Mouse (Mus musculus): ENCODE measurements around the gene Phospho1.
"Not testable (repeated sequence)": the region's sequence is repeated elsewhere in the genome, so short reads cannot be mapped to it uniquely, and the experiment has no call there.

Gene Phospho1

GRCm38 (mm10) chr11:95860071-95860490 lies 35.8 kb downstream of the Phospho1 start:
- no peak for DNase-seq (ENCODE audit: low spot score)

- DNase-seq (ENCODE audit: low spot score), result no peak
Measured at GRCm38 (mm10) chr11:95861397-95861796, 37.1 kb downstream of the Phospho1 start.

GRCm38 (mm10) chr11:95869442-95869841 lies 45.1 kb downstream of the Phospho1 start:
- DNase-seq (ENCODE audit: low spot score), result no peak

GRCm38 (mm10) chr11:95869918-95870470 lies 45.7 kb downstream of the Phospho1 start:
- no peak for DNase-seq (ENCODE audit: low spot score)

- no peak for DNase-seq (ENCODE audit: low spot score)
Measured at GRCm38 (mm10) chr11:95875804-95876203, 51.5 kb downstream of the Phospho1 start.

- DNase-seq (ENCODE audit: low spot score), result no peak
Measured at GRCm38 (mm10) chr11:95876296-95876695, 52.0 kb downstream of the Phospho1 start.

- DNase-seq (ENCODE audit: low spot score), result not testable (repeated sequence)
Measured at GRCm38 (mm10) chr11:95879861-95880260, 55.6 kb downstream of the Phospho1 start.

Measured in layer of hippocampus, adult 11-12 months (tissue).